Comparison of ENCODE assay signal across 8 mouse cellular contexts in the genomic region with DNA sequence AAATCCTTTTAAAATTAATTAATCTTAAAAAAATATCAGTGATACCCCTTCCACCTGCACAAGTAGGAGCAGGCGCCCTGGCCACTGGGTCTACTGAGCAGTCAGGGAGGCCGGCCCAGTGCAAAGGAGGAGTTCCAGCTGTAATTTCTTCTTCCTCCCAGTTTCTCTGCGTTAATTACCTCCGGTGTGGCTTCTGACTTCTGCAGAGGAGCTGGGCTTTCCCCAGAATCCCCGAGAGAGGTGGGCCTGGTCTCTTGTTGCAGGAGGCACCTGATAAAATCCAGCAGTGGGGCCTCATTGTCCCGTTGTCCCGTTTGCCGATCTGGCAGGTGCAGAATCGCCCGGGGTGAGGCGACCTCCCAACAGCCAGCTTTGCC. TPM values are rescaled to one million over a fixed set of nuclear protein-coding genes. Genes with fewer than 3 reads are reported as not detected.
DNase-seq lines count a peak whose midpoint lies in the region; ATAC-seq and TF ChIP-seq lines count a peak whose summit lies in the region.

No protein-coding gene starts in this region.

- peak overlapping the region; percentile 20 for H3K4me3 ChIP-seq in heart, embryonic 11.5 days (ENCODE audit: low read depth, low read length)
- H3K4me3 ChIP-seq in ES-E14 (ENCODE audit: insufficient read depth in 1 of 2, low read depth in 1 of 2, low read length in 2 of 2, poor library complexity in 1 of 2, severe bottlenecking in 1 of 2): peak overlapping the region; percentile 42 to 63
- peak overlapping the region; percentile 36 for H3K4me3 ChIP-seq in hindbrain, embryonic 10.5 days
- peak overlapping the region; percentile 5; the same call in 1 of the 2 replicates for H3K4me3 ChIP-seq in midbrain, embryonic 13.5 days (replicated peaks)

- no peak overlapping the region for H3K27ac ChIP-seq in heart, embryonic 11.5 days (ENCODE audit: low read depth, low read length)
- no peak overlapping the region for H3K27ac ChIP-seq in ES-E14 (ENCODE audit: insufficient read depth, low read depth, low read length, poor library complexity, severe bottlenecking)
- H3K27ac ChIP-seq in hindbrain, embryonic 10.5 days: peak overlapping the region; percentile 86
- peak overlapping the region; percentile 82 for H3K27ac ChIP-seq in midbrain, embryonic 13.5 days

- H3K4me2 ChIP-seq in heart, embryonic 11.5 days: peak overlapping the region; percentile 71
- H3K4me2 ChIP-seq in midbrain, embryonic 13.5 days (replicated peaks): peak overlapping the region; percentile 40

- no peak for DNase-seq in heart, adult 11 months
- DNase-seq in ES-E14 (ENCODE audit: low read depth, low spot score): no peak
- no peak for DNase-seq in hindbrain, embryonic 10.5 days (ENCODE audit: low spot score)
- no peak for DNase-seq in retina, embryonic 14.5 days (ENCODE audit: low spot score)
- DNase-seq in embryo, embryonic 9.5 days (ENCODE audit: extremely low spot score): no peak
- no peak for DNase-seq in testis, postnatal 10 days (ENCODE audit: low spot score)

- WGBS in heart, embryonic 11.5 days (ENCODE audit: insufficient replicate concordance): 12% methylated on average over 11 of the region's 11 CpGs
- 14% methylated on average over 11 of the region's 11 CpGs for WGBS in hindbrain, embryonic 10.5 days
- 10% methylated on average over 11 of the region's 11 CpGs for whole genome bisulfite sequencing in midbrain, embryonic 13.5 days

- in situ Hi-C loops in ES-E14 (cut with MboI; ENCODE audit: low sequenced_read_pairs in 2 of 2, unreplicated experiment in 2 of 2): no loop called here

- H3K9me3 ChIP-seq in heart, embryonic 11.5 days (replicated peaks; ENCODE audit: control insufficient read depth, low read length): no peaks in the 10 kb centered on the region; the same call in 1 of the 2 replicates
- H3K9me3 ChIP-seq in ES-E14 (ENCODE audit: control insufficient read depth, insufficient read depth, low read depth, low read length): no peaks in the 10 kb centered on the region
- H3K9me3 ChIP-seq in hindbrain, embryonic 10.5 days: peaks cover 7% of the 10 kb centered on the region; the same call in 1 of the 2 replicates
- H3K9me3 ChIP-seq in midbrain, embryonic 13.5 days: no peaks in the 10 kb centered on the region

- H3K4me1 ChIP-seq in heart, embryonic 11.5 days (ENCODE audit: control insufficient read depth, insufficient read depth, low read length): peaks cover 19% of the 10 kb centered on the region
- H3K4me1 ChIP-seq in ES-E14 (ENCODE audit: control insufficient read depth in 2 of 2, insufficient read depth in 2 of 2, low read length in 2 of 2, poor library complexity in 1 of 2): peaks cover 0 to 25% of the 10 kb centered on the region in 2 experiments; a peak in 2 of 4 replicates
- peaks cover 77% of the 10 kb centered on the region for H3K4me1 ChIP-seq in hindbrain, embryonic 10.5 days (replicated peaks)
- peaks cover 72% of the 10 kb centered on the region for H3K4me1 ChIP-seq in midbrain, embryonic 13.5 days (replicated peaks)

- H3K9ac ChIP-seq in heart, embryonic 11.5 days (ENCODE audit: low read depth, low read length): no peak overlapping the region
- peak overlapping the region; percentile 42; the same call in 1 of the 2 replicates for H3K9ac ChIP-seq in ES-E14 (ENCODE audit: insufficient read depth, low read depth, low read length, poor library complexity, severe bottlenecking)
- peak overlapping the region; percentile 37; the same call in 1 of the 2 replicates for H3K9ac ChIP-seq in midbrain, embryonic 13.5 days (replicated peaks)

- no peaks in the 10 kb centered on the region; the same call in 1 of the 2 replicates for H3K27me3 ChIP-seq in heart, embryonic 11.5 days (ENCODE audit: control insufficient read depth, insufficient read depth, low read length)
- H3K27me3 ChIP-seq in hindbrain, embryonic 10.5 days (ENCODE audit: insufficient read depth, poor library complexity, severe bottlenecking): peaks cover 16% of the 10 kb centered on the region
- H3K27me3 ChIP-seq in midbrain, embryonic 13.5 days: peaks cover 11% of the 10 kb centered on the region; the same call in 1 of the 2 replicates

- ATAC-seq in heart, embryonic 11.5 days (replicated peaks; ENCODE audit: insufficient number of reproducible peaks, low FRiP score, low TSS enrichment): no peak
- ATAC-seq in midbrain, embryonic 13.5 days: no peak

- no peaks in the 10 kb centered on the region for H3K36me3 ChIP-seq in heart, embryonic 11.5 days (ENCODE audit: control insufficient read depth, insufficient read depth, low read length)
- H3K36me3 ChIP-seq in ES-E14 (ENCODE audit: control insufficient read depth, insufficient read depth, low read length, poor library complexity, severe bottlenecking): no peaks in the 10 kb centered on the region
- H3K36me3 ChIP-seq in hindbrain, embryonic 10.5 days: peaks cover 5% of the 10 kb centered on the region; the same call in 1 of the 2 replicates
- H3K36me3 ChIP-seq in midbrain, embryonic 13.5 days: no peaks in the 10 kb centered on the region

TF ChIP-seq in ES-E14, 5 proteins besides CTCF, POLR2A, EP300 and RAD21:
- TF ChIP-seq MAFK (IDR thresholded peaks at IDR 0.05; ENCODE audit: insufficient read depth, low read depth, low read length) (no peak), HCFC1 (IDR thresholded peaks at IDR 0.05; ENCODE audit: borderline replicate concordance, insufficient read depth, low read length) (no peak)

RNA-seq across cellular contexts. Expression of gene Gm11733, which starts 1.9 kb away (rescaled TPM):
- 0.13 TPM in 1 of 2 replicates, not detected in the other for polyA plus RNA-seq in heart, embryonic 11.5 days (2014; fragmentation: Nextera tagmentation; extraction: Ambion mirVana)
- total RNA-seq in ES-E14 (2012; rRNA removed): not detected in 2 replicates
- polyA plus RNA-seq in hindbrain, embryonic 10.5 days (2016; fragmentation: Nextera tagmentation; extraction: Ambion mirVana): not detected in 2 replicates
- polyA plus RNA-seq in midbrain, embryonic 13.5 days (2015; fragmentation: Nextera tagmentation; extraction: Ambion mirVana): not detected in 2 replicates

Comparison
In these comparisons a context has a peak if more than half of its experiments do, and no peak if none do; other contexts are left out.
1. H3K27ac ChIP-seq: peak in hindbrain, embryonic 10.5 days (single experiment) and midbrain, embryonic 13.5 days (single experiment); none in heart, embryonic 11.5 days (single experiment) and ES-E14 (single experiment).
2. Peak in every context shown above with its lines, with median percentiles within 50 percentile points of each other: H3K4me3 ChIP-seq.